Mouse (Mus musculus): ENCODE measurements around the gene Lrrtm1.

GRCm38 (mm10) chr6:77199375-77199774, 43.1 kb upstream of the Lrrtm1 start:
- TF ChIP-seq CTCF (IDR thresholded peaks at IDR 0.05; ENCODE audit: control insufficient read depth, insufficient read depth, insufficient replicate concordance, low read depth, low read length) (no peak), POLR2A (IDR thresholded peaks at IDR 0.05; ENCODE audit: control insufficient read depth, low read depth, low read length) (no peak)

All from testis, adult 2 months (tissue).